Mouse (Mus musculus): ENCODE results near the gene Pak6. TPM values are rescaled to one million over a fixed set of nuclear protein-coding genes. Genes with fewer than 3 reads are reported as not detected.

The Pak6 gene
- total RNA-seq, 2 experiments from 2014 or later, result 14.0 to 14.2 TPM

- peak; percentile 89 for DNase-seq
Observed at GRCm38 (mm10) chr2:118730622-118730915, 67.5 kb downstream of the Pak6 start.

- no peak for DNase-seq
Observed at GRCm38 (mm10) chr2:118731981-118732380, 68.9 kb downstream of the Pak6 start.

DNA sequence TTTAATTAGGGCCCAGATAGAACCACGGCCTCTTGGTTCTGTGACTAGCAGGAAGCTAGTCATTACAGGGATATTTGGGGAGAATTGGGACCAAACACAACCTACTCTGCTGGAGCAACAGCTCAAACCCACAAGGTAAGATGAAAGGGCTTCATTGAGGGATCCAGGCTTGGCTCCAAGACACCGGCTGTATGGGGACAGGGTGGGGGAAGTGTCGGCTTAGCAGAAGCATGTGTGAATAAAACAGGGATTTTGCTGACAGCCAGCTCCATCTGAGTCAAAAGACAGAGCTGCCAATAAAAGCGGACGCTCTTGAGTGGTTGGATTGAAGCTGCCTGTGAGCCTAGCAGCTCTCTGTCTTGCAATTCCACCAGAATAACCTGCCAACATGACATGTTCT is 70.2 kb downstream of the Pak6 start:
- DNase-seq, result no peak

GRCm38 (mm10) chr2:118740341-118740740 is 77.2 kb downstream of the Pak6 start:
- DNase-seq, result no peak

DNA sequence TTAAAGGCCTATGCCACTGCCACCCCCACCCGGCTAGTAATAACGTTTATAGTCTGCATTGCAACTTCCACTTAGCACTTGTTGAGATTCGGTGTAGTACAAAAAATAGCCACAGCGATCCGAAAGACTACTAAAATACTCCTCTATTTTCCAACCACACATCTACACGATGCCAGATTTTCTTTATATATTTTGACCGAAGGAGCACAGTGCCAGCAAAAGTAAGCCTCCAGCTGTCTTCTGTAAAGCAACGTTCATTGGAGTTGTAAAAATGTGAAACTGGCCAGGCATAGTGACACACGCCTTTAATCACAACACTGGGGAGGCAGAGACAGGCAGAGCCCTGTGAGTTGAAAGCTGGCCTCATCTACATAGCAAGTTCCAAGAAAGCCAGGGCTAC is 78.1 kb downstream of the Pak6 start:
- DNase-seq, result no peak

DNA sequence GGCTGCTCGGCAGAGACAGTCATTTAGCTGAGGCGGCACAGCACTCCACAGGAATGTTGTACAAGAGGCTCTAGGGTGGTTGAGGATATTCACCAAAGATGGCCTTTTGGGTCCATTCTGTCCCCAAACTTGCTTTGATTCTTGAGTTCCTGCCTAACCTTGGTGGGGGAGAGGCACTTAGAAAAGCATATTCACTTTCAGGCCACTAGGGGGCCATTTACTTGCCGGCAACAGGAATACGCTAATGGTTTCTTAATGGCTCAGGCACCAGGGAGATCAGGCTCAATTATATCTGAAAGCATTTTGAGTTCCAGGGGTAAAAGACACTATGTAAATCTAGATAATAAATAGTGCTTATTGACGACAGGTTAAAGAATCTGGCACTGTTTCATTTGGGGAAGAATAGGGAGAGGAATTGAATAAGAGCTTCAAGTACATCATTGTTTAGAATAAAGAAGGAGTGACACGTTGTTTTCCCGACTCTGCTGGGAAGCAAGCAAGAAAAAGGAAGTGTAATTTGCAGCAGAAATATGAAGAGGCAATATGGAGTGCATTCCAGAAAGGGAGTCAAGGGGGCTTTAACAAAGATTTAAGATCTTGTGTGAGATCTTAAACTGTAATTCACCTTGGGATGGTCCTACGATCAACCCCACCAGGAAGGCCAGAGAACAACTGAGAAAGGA is 80.3 kb downstream of the Pak6 start:
- no peak for DNase-seq

DNA sequence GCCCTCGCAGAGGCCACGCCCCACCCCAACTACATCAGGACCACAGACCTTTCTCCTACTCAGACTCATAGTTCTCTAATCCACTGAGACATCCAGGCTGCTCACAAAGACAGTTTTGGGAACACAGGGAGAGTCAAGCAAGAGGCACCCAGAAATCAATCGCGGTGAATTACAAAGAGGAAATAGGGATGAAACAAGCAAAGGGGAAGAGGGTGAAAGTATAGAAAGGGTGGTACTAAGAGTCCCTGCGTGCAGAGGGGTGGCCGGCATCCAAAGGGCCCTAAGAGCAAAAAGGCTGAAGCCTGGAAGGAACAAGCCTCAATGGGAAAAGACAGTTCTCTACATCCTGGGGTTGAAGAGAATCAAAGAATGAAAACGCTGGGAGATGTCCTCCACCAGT is 81.5 kb downstream of the Pak6 start:
- no peak for DNase-seq

DNA sequence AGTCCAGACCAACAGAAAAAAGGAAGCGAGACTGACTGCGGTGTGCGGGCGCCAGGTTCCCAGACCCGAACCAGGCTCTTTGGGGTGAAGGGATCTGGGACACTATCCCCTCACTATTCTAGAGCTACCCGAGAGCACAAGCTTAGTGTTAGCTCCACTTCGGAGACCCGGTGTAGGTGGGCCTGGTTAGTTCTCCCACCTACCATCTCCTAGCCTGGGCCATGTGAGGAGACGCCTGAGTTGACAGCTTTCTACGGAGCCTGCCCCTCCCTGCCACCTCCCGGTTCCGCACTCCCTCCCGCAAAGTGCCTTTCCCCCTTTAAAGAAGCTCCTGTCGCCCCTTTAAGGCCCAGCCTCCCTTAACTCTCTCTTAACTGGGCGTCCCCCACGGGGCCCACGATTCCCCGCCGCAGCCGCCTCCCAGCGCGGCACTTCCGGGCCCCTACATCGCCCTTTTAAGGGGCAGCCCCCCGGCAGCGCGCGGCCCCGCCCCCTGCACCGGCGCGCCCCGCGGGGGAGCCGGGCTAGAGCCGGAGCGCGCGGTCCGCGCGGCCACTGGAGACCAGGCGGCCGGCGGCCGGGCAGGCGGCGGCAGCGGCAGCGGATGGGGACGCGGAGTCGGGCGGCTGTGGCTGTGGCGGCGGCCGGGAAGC is 82.3 kb downstream of the Pak6 start, which contains the start of gene Inafm2:
Gene Inafm2, plus strand, starts transcription at position 527 of the 653 bp plus-strand sequence.
- DNase-seq, result peak; percentile 92

DNA sequence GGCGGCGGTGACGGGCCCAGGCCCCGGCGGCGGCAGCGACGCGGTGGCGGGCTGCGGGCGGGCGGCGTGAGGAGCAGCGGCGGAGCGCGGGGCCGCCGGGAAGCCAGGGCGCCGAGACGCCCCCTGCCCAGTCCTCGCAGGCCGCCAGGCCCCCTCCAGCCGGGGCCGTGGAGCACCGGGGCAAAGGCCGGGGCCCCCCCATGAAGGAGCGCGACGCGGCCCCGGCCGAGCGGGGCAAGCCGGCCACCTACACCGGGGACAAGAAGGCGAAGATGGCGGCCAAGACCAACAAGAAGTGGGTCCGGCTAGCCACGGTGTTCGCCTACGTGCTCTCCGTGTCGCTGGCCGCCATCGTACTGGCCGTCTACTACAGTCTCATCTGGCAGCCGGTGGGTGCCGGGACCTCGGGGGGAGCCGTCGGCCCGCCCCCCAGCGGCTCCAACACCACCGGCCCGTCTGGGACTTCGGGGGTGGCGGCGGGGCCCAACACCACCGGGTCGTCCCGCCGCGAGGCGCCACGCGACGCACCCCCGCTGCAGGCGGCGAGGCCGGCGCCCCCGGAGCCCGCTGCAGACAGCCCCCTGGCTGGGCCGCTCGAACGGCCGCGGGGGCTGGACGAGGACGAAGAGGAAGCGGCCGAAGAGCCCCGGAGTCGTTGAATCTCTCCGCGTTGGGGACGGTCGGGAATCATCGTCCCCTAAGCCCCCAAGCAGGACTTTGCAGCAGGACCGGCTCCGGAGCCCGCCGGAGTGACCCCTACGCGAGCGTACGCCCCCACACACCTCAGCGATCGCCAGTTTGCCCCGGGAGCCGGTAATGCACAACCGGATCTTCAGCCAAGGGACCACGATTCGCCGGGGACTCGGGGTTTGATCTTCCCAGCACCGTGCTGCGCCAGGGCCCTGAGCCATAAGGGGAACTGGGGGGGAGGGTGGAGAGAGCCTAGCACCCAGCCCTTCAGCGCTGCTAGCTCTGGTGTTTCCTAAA is 83.1 kb downstream of the Pak6 start:
- DNase-seq, result peak; percentile 50

DNA sequence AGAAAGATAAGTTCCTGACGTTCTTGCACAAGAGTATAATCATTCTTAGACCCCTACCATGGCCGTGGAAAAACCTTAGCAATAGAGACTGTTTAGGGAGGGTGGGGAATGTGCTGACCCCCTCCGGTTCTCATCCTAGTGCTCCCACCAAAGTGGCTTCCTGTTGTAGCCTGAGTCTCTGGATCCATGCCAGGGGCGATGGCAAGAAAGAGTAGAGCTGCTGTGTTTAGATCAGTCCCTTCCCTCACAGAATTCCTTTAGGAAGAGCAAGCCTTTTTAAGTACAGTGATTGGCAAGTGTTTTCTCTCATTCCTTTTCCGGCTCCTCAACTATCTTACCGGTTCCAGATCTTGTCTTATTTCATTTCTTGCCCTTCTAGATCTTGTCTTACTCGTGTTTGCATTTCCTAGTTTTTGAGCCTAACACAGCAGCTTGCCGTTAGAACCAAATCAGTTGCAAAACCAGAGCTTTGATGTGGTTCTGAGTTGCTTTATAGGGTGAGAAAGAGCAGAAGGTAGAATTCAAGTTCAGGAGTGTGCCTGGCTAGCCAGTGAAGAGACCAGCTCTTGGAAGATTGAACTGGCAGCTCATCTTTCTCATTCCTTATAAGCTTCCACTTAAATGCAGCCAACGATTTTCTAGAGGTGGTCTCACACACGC is 84.3 kb downstream of the Pak6 start:
- peak; percentile 58 for DNase-seq

Other genes starting within 250 kb of the Pak6 start
- 100 to 1,000 TPM; 104 to 111 TPM for gene Srp14, start 183.6 kb upstream of the Pak6 start, total RNA-seq (2021)
- gene Bmf, start 113.6 kb upstream of the Pak6 start, total RNA-seq (2021), result 1 to 10 TPM; 4.2 to 7.6 TPM
- gene Bub1b, start 65.1 kb upstream of the Pak6 start, total RNA-seq (2021), result 10 to 100 TPM; 39.5 to 50.3 TPM
- 1 to 10 TPM; 1.3 to 1.4 TPM for gene Ankrd63, start 40.7 kb downstream of the Pak6 start, total RNA-seq (2021)
- gene Plcb2, start 65.1 kb downstream of the Pak6 start, total RNA-seq (2021), result 1 to 10 TPM; 1.3 to 1.7 TPM
- gene Inafm2, start 82.5 kb downstream of the Pak6 start, total RNA-seq (2021), result 10 to 100 TPM; 33.9 to 34.9 TPM
- 1 to 10 TPM; 6.6 to 7.4 TPM for gene Ccdc9b, start 99.4 kb downstream of the Pak6 start, total RNA-seq (2021)
- not detected for gene Phgr1, start 109.5 kb downstream of the Pak6 start, total RNA-seq (2021)
- gene Disp2, start 116.4 kb downstream of the Pak6 start, total RNA-seq (2021), result under 1 TPM; 0.07 to 0.10 TPM
- 10 to 100 TPM; 53.5 to 65.0 TPM for gene Knstrn, start 150.7 kb downstream of the Pak6 start, total RNA-seq (2021)
- gene Ivd, start 198.7 kb downstream of the Pak6 start, total RNA-seq (2021), result 10 to 100 TPM; 92.0 to 92.6 TPM
- gene Bahd1, start 237.1 kb downstream of the Pak6 start, total RNA-seq (2021), result 10 to 100 TPM in 1 of 2 experiments, 1 to 10 TPM in 1; 9.6 to 10.3 TPM

Measured in heart, postnatal 4 days (tissue).